Mouse (Mus musculus): ENCODE data around the gene Rusc1.

DNA sequence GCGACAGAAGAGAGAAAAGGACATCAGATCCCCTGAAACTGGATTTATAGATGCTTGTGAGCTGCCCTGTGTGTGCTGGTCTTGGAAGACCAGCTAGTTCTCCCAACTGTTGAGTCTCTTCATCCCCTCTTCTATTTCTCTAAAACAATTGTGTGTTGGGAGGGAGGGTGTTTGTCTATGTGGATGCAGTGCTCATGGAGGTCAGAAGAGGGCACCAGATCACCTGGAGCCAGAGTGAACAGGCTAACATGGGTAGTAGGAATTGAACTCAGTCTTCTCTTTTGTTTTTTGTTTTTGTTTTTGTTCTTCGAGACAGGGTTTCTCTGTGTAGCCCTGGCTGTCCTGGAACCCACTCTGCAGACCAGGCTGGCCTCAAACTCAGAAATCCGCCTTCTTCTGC is 34.3 kb downstream of the Rusc1 start:
- TF ChIP-seq CTCF (conservative IDR thresholded peaks at IDR 0.05; ENCODE audit: low read length) (peak; percentile 61), NANOG (IDR thresholded peaks at IDR 0.05; ENCODE audit: borderline replicate concordance, low read length) (no peak)

Data from E14TG2a.4 (cell line).